Mouse (Mus musculus) megakaryocyte, embryonic 14.5 days (primary cell): ENCODE data around the gene Ltbp2. TPM values are rescaled to one million over a fixed set of nuclear protein-coding genes. Genes with fewer than 3 reads are reported as not detected.

Source experiments
- H3K27me3 ChIP-seq: replicated peaks from 2 replicates; pipeline ENCODE3; 2012; ENCODE audit warnings: inconsistent platforms
- H3K36me3 ChIP-seq: replicated peaks from 2 replicates; pipeline ENCODE3; 2012; ENCODE audit warnings: low read length, inconsistent platforms, mixed read lengths
- H3K4me1 ChIP-seq: 2 replicates; pipeline ENCODE4 v1.6.1; 2012; ENCODE audit warnings: inconsistent platforms
- H3K4me3 ChIP-seq: replicated peaks from 2 replicates; pipeline ENCODE3; 2012; ENCODE audit warnings: moderate library complexity, mild to moderate bottlenecking, inconsistent platforms
- H3K9me3 ChIP-seq: 2 replicates; pipeline ENCODE4 v1.6.1; 2012; ENCODE audit warnings: inconsistent platforms
- FLI1 ChIP-seq: IDR thresholded peaks from 2 replicates; pipeline ENCODE4 v1.6.1; 2012; ENCODE audit warnings: low read length, inconsistent platforms, mixed read lengths
- GATA1 ChIP-seq: IDR thresholded peaks from 3 replicates; pipeline ENCODE4 v1.6.1; 2012; ENCODE audit warnings: mixed read lengths, low read length, inconsistent platforms, borderline replicate concordance
- polyA plus RNA-seq: library from polyadenylated mRNA; stranded (reverse); fragments of >175 nt; gene quantifications from 2 replicates; pipeline ENCODE4 v1.2.3, GENCODE M21; 2012; ENCODE audit warnings: low replicate concordance; ENCODE audit not compliant: insufficient read depth

Gene Ltbp2
- polyA plus RNA-seq, 1 experiment, result 1.8 TPM

GRCm38 (mm10) chr12:84884423-84885076 lies 8.2 kb upstream of the Ltbp2 start:
- Histone ChIP-seq H3K4me1 (peaks cover 6% of the 10 kb centered on the region; the same call in 1 of the 2 replicates), H3K9me3 (peaks cover 19% of the 10 kb centered on the region), H3K4me3 (no peak overlapping the region), H3K36me3 (no peaks in the 10 kb centered on the region), H3K27me3 (peaks cover 78% of the 10 kb centered on the region)
- TF ChIP-seq FLI1, result no peak
- no peak for TF ChIP-seq GATA1

GRCm38 (mm10) chr12:84882796-84883195 lies 6.5 kb upstream of the Ltbp2 start:
- H3K9me3 ChIP-seq, result peaks cover 11% of the 10 kb centered on the region
- no peak overlapping the region for H3K4me3 ChIP-seq
- H3K36me3 ChIP-seq, result no peaks in the 10 kb centered on the region
- TF ChIP-seq GATA1, result no peak
- no peak for TF ChIP-seq FLI1
- peaks cover 82% of the 10 kb centered on the region for H3K27me3 ChIP-seq
- H3K4me1 ChIP-seq, result peaks cover 6% of the 10 kb centered on the region; the same call in 1 of the 2 replicates

DNA sequence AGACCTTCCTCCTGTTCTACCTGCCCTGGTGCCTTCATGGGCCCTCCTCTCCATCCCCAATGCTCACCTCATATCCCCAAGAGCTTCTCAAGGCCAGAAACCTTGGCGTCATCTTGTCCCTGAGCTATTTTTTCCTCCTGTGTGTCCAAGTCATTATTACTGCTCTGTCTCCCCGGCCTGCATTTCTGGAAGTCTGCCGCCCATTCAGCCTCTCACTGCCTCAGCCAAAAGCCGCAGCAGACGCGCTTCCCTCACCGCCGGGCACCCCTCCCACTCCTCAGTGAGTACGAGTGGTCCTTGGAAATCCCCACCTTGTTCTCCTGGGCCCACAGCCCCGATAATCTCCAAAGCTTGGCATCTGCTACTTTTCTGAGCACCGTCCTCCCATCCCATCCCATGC lies 3.8 kb upstream of the Ltbp2 start:
- Histone ChIP-seq H3K27me3 (peaks cover 82% of the 10 kb centered on the region), H3K9me3 (no peaks in the 10 kb centered on the region), H3K36me3 (no peaks in the 10 kb centered on the region), H3K4me3 (no peak overlapping the region), H3K4me1 (peaks cover 27% of the 10 kb centered on the region)
- TF ChIP-seq FLI1 (no peak), GATA1 (no peak)

DNA sequence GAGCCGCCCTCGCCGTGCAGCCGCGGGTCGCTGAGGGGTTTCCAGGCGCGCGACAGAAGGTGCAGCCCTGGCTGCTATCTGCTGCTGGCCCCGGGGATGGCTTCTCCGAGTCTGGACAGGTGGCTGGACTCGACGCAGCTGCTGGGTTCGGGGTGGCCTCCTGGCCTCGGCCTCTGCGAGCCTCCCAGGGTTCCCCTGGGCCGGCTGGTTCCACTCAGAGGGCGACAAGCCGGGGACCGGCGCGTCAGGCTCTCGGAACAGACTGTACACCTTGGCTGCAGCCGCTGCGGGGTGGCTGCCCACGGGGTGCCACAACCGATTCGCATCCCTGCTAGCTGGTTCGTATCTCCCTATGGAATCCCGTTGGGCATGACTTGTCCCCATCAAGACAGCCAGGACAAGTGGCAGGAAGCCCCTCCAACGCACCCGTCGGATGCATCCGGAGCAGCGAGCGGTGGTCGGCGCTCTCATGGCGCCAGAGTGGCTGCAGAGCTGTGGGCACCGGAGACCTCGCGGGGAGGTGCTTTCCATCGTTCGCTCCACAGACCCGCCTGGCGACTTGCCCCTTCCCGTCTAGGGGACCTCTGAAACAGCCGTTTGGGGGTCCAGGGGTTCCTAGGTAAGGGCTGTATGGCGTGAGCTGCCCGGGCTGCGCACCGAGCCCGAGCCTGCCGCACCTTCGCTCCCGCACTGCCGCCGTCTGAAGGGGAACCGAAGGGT lies 411 bp downstream of the Ltbp2 start:
- no peaks in the 10 kb centered on the region for H3K9me3 ChIP-seq
- TF ChIP-seq FLI1 (no peak), GATA1 (no peak)
- H3K4me3 ChIP-seq, result peak overlapping the region; percentile 94
- no peaks in the 10 kb centered on the region for H3K36me3 ChIP-seq
- H3K4me1 ChIP-seq, result peaks cover 54% of the 10 kb centered on the region
- H3K27me3 ChIP-seq, result peaks cover 73% of the 10 kb centered on the region

GRCm38 (mm10) chr12:84873434-84873833 lies 2.9 kb downstream of the Ltbp2 start:
- H3K9me3 ChIP-seq, result no peaks in the 10 kb centered on the region
- peaks cover 61% of the 10 kb centered on the region for H3K4me1 ChIP-seq
- peak overlapping the region; percentile 81 for H3K4me3 ChIP-seq
- no peak for TF ChIP-seq FLI1
- no peak for TF ChIP-seq GATA1
- no peaks in the 10 kb centered on the region for H3K36me3 ChIP-seq
- peaks cover 60% of the 10 kb centered on the region for H3K27me3 ChIP-seq

DNA sequence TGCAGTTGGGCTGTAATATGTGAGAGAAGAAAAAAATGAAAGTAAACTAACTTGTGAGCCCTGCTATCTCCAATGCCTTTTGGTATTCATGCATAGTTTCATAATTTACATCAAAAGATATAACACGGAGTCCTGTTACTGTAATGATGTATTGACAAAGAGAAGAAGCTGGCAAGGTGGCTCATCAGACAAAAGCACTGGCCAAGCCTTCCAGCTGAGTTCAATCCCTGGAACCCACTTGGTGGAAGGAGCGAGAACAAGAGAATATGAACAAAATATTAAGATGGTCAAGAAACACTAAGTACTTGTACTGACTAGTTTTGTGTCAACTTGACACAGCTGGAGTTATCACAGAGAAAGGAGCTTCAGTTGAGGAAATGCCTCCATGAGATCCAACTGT lies 4.0 kb downstream of the Ltbp2 start:
- Histone ChIP-seq H3K4me3 (no peak overlapping the region), H3K27me3 (peaks cover 57% of the 10 kb centered on the region)
- no peak for TF ChIP-seq FLI1
- TF ChIP-seq GATA1, result no peak

DNA sequence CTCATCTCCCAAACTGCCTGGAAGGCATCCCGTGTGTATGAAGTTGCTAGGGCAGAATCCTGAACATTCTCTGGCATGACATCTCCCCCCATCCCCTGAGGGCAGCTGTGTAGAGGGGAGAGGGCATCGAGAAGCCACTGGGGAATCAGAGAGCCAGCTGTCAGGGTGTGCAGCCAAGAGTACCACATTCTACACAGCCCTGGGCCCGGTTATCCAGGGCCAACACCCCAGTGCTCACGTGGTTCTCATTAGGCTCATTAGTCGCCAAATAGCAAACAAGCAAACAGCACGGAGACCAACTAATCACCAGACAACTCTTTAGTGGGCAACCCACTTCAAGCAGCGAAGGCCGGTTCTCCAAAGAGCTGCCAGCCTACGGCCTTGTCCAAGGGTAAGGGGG lies 10.9 kb downstream of the Ltbp2 start:
- TF ChIP-seq FLI1 (no peak), GATA1 (no peak)
- H3K4me1 ChIP-seq, result peaks cover 89% of the 10 kb centered on the region
- H3K36me3 ChIP-seq, result no peaks in the 10 kb centered on the region
- H3K4me3 ChIP-seq, result no peak overlapping the region
- H3K27me3 ChIP-seq, result peaks cover 18% of the 10 kb centered on the region
- H3K9me3 ChIP-seq, result no peaks in the 10 kb centered on the region

More for the DNA sequence above, 4.0 kb downstream of the Ltbp2 start:
- Histone ChIP-seq H3K4me1 (peaks cover 70% of the 10 kb centered on the region), H3K36me3 (no peaks in the 10 kb centered on the region), H3K9me3 (no peaks in the 10 kb centered on the region)

DNA sequence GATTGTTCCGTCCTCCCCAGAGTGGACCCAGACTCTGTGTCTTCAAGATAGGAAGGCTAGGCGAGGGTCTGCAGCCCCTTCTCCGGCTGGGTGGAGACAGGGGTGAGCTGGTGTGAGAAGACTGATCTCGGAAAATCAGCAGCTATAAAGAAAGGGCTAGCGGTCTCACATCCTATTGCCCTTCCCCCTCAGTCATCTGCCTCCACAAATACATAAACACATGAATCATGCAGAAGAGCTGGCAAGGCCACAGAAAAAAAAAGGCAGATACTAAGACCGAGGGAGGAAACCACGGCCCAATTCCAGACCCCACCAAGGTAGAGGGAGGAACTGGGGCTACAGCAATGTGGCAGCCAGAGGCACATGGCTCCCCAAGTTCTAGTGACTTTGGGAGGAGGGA lies 11.5 kb downstream of the Ltbp2 start:
- Histone ChIP-seq H3K4me3 (peak overlapping the region; percentile 29), H3K36me3 (no peaks in the 10 kb centered on the region), H3K27me3 (peaks cover 15% of the 10 kb centered on the region), H3K4me1 (peaks cover 90% of the 10 kb centered on the region), H3K9me3 (no peaks in the 10 kb centered on the region)
- no peak for TF ChIP-seq GATA1
- TF ChIP-seq FLI1, result no peak

DNA sequence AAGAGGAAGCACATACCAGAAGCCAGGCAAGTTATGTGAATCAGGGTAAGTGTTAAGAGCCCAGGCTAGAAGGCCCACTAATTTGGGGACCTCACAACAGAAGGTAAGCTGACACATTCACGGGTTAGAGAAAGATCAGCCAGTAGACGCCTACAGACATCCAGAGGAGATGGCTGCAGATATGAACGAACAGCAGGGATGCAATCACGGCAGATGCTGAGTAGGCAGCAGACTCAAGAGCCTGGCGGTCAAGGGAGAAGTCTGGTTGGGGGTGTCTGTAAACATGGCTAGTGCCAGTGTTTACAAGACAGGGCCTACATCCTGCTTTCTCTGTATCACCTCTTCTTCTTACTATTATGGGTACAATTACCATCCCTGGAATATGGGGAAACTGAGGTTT lies 13.1 kb downstream of the Ltbp2 start:
- H3K9me3 ChIP-seq, result no peaks in the 10 kb centered on the region
- peaks cover 12% of the 10 kb centered on the region for H3K27me3 ChIP-seq
- TF ChIP-seq FLI1 (no peak), GATA1 (no peak)
- H3K4me1 ChIP-seq, result peaks cover 91% of the 10 kb centered on the region
- peaks cover 3% of the 10 kb centered on the region for H3K36me3 ChIP-seq
- no peak overlapping the region for H3K4me3 ChIP-seq
